Comparison of ENCODE assay signal across 22 mouse cellular contexts in the genomic region with DNA sequence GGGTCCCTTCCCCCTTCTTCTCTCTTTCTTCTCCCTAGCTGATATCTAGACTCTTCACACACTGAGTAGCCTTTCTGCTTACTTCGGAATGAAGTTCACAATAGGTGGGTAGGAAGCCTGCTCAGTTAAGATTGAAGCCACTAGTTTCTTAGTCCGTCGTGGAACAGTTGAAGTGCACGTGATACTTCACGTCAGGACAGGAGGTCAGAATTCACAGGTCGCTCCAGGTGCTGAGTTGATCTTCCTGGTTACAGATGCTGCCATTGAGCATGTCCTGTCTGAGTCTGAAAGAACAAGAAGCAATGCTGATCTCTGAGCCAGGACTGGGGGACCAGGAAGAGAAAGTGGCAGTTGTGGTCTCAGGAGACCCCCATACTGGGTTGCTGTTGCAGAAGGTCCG. TPM values are rescaled to one million over a fixed set of nuclear protein-coding genes. Genes with fewer than 3 reads are reported as not detected.
A peak's percentile ranks its signal among the peaks of the same experiment; 100 is the strongest.
DNase-seq lines count a peak whose midpoint lies in the region; ATAC-seq and TF ChIP-seq lines count a peak whose summit lies in the region.
"Had no signal": no experiment of that assay in that cellular context is flagged by ENCODE, and none has a peak within 500 bp of the region (broad histone marks: within the 10 kb centered on the region; RNA-seq: fewer than 3 reads in every experiment).

No protein-coding gene starts in this region.

- peaks cover 38% of the 10 kb centered on the region for H3K4me1 ChIP-seq in kidney, adult 2 months (ENCODE audit: control insufficient read depth, insufficient read depth, low read length)
- H3K4me1 ChIP-seq in kidney, embryonic 15.5 days = peaks cover 4% of the 10 kb centered on the region; the same call in 1 of the 2 replicates
- H3K4me1 ChIP-seq: embryonic facial prominence, embryonic 13.5 days; embryonic facial prominence, embryonic 15.5 days; forebrain, embryonic 10.5 days; forebrain, embryonic 12.5 days had no signal

- H3K4me3 ChIP-seq in kidney, adult 2 months (ENCODE audit: insufficient read depth, low read depth, low read length) = no peak overlapping the region
- H3K4me3 ChIP-seq in kidney, embryonic 15.5 days (replicated peaks) = no peak overlapping the region
- H3K4me3 ChIP-seq: embryonic facial prominence, embryonic 13.5 days; embryonic facial prominence, embryonic 15.5 days; erythroblast, embryonic 14.5 days; forebrain, embryonic 10.5 days; forebrain, embryonic 12.5 days had no signal

- H3K27ac ChIP-seq in kidney, adult 2 months (ENCODE audit: insufficient read depth, low read depth, low read length) = peak overlapping the region; percentile 48
- H3K27ac ChIP-seq in kidney, embryonic 15.5 days = no peak overlapping the region
- H3K27ac ChIP-seq: embryonic facial prominence, embryonic 13.5 days; embryonic facial prominence, embryonic 15.5 days; forebrain, embryonic 10.5 days; forebrain, embryonic 12.5 days had no signal

- no peak overlapping the region for H3K4me2 ChIP-seq in kidney, embryonic 15.5 days
- H3K4me2 ChIP-seq: embryonic facial prominence, embryonic 13.5 days; embryonic facial prominence, embryonic 15.5 days; forebrain, embryonic 12.5 days had no signal

- no peak for TF ChIP-seq POLR2A in kidney, adult 2 months (IDR thresholded peaks at IDR 0.05; ENCODE audit: low read depth, low read length)

- no peak for ATAC-seq in kidney, embryonic 15.5 days (replicated peaks; ENCODE audit: low FRiP score)
- ATAC-seq: forebrain, embryonic 14.5 days had no signal

- WGBS in kidney, adult 2 months = 59% methylated on average over 7 of the region's 7 CpGs
- WGBS in kidney, embryonic 15.5 days = 86% methylated on average over 7 of the region's 7 CpGs

- H3K9me3 ChIP-seq in kidney, embryonic 15.5 days (replicated peaks) = no peaks in the 10 kb centered on the region
- H3K9me3 ChIP-seq: embryonic facial prominence, embryonic 13.5 days; embryonic facial prominence, embryonic 15.5 days; forebrain, embryonic 10.5 days; forebrain, embryonic 12.5 days had no signal

- no peaks in the 10 kb centered on the region; the same call in 1 of the 2 replicates for H3K36me3 ChIP-seq in kidney, adult 2 months (ENCODE audit: control insufficient read depth, insufficient read depth, low read length)
- H3K36me3 ChIP-seq in kidney, embryonic 15.5 days = no peaks in the 10 kb centered on the region
- H3K36me3 ChIP-seq: embryonic facial prominence, embryonic 13.5 days; embryonic facial prominence, embryonic 15.5 days; forebrain, embryonic 10.5 days; forebrain, embryonic 12.5 days had no signal

- peak; percentile 66 for DNase-seq in kidney, adult 2 months
- no peak for DNase-seq in kidney, postnatal 10 days
- peak; percentile 33 for DNase-seq in kidney, postnatal 14 days
- peak; percentile 48 to 57 for DNase-seq in kidney, postnatal 36 days
- no peak for DNase-seq in kidney, postnatal 4 days
- DNase-seq: adrenal gland, adult 2 months; adrenal gland, postnatal 10 days; adrenal gland, postnatal 25 days; cerebellum, adult 11 months; cerebellum, adult 18-20 months; cerebellum, adult 8-10 months; cerebellum, adult 9-11 months; cerebellum, postnatal 14 days; cerebellum, postnatal 36 days; embryo, embryonic 11 days had no signal

- no peak for TF ChIP-seq CTCF in kidney, adult 2 months (conservative IDR thresholded peaks at IDR 0.05; ENCODE audit: insufficient read depth, insufficient read length, low read depth, low read length)

- H3K27me3 ChIP-seq in kidney, adult 2 months (replicated peaks; ENCODE audit: control insufficient read depth, insufficient read depth, low read length) = no peaks in the 10 kb centered on the region
- no peaks in the 10 kb centered on the region for H3K27me3 ChIP-seq in kidney, embryonic 15.5 days
- H3K27me3 ChIP-seq: embryonic facial prominence, embryonic 13.5 days; embryonic facial prominence, embryonic 15.5 days; forebrain, embryonic 12.5 days had no signal

- no peak overlapping the region for H3K9ac ChIP-seq in kidney, embryonic 15.5 days
- H3K9ac ChIP-seq: embryonic facial prominence, embryonic 13.5 days; embryonic facial prominence, embryonic 15.5 days; forebrain, embryonic 12.5 days had no signal

RNA-seq across cellular contexts. Expression of a gene that starts 16.4 kb away (rescaled TPM):
- polyA plus RNA-seq in kidney, adult 2 months (2012; rRNA removed) = 141 and 409 TPM in 2 replicates
- 15.8 and 16.3 TPM in 2 replicates for polyA plus RNA-seq in kidney, embryonic 15.5 days (2015; fragmentation: Nextera tagmentation; extraction: Ambion mirVana)

RNA-seq across cellular contexts. Expression of a gene that starts 45.4 kb away (rescaled TPM):
- polyA plus RNA-seq in kidney, adult 2 months (2012; rRNA removed) = 1.3 and 2.4 TPM in 2 replicates
- polyA plus RNA-seq in kidney, embryonic 15.5 days (2015; fragmentation: Nextera tagmentation; extraction: Ambion mirVana) = 60.9 and 66.7 TPM in 2 replicates

Comparison
In these comparisons a context has a peak if more than half of its experiments do, and no peak if none do; other contexts are left out.
1. DNase-seq: peak in kidney, adult 2 months (single experiment), kidney, postnatal 14 days (single experiment) and kidney, postnatal 36 days (2 of 2); none in kidney, postnatal 10 days (single experiment) and kidney, postnatal 4 days (0 of 2).
2. RNA of a gene that starts 45.4 kb away (polyA plus RNA-seq): 60.9 to 66.7 TPM in kidney, embryonic 15.5 days; 1.3 to 2.4 TPM in kidney, adult 2 months; every median in the first group is over 10 times any median in the second.